Mouse (Mus musculus) monocyte, adult 5-6 weeks (primary cell): ENCODE measurements around the gene Galt. TPM values are rescaled to one million over a fixed set of nuclear protein-coding genes. Genes with fewer than 3 reads are reported as not detected.
"Not testable (repeated sequence)": the region's sequence is repeated elsewhere in the genome, so short reads cannot be mapped to it uniquely, and the experiment has no call there.

Source experiments
- ATAC-seq: fragments of 153-309, 156-312 bp; replicated peaks from 2 replicates; pipeline ENCODE4 v1.8.0; 2017; ENCODE audit warnings: mild to moderate bottlenecking; ENCODE audit not compliant: low TSS enrichment, insufficient number of reproducible peaks, severe bottlenecking, poor library complexity, low FRiP score
- total RNA-seq: library from RNA; stranded (forward); fragments of 200-1000, 200-491, 200-594 nt; gene quantifications from 3 replicates; pipeline ENCODE4 v1.2.3, GENCODE M21; 2017

Galt gene
- total RNA-seq, 1 experiment from 2014 or later = 30.4 TPM

- not testable (repeated sequence) for ATAC-seq
These were observed 8.1 kb downstream of the Galt start for GRCm38 (mm10) chr4:41763176-41763575.

GRCm38 (mm10) chr4:41767301-41767700 is 12.3 kb downstream of the Galt start:
- not testable (repeated sequence) for ATAC-seq

- not testable (repeated sequence) for ATAC-seq
These were observed 17.9 kb downstream of the Galt start for GRCm38 (mm10) chr4:41772946-41773345.

GRCm38 (mm10) chr4:41773502-41773901 is 18.5 kb downstream of the Galt start:
- not testable (repeated sequence) for ATAC-seq

GRCm38 (mm10) chr4:41774002-41774401 is 19.0 kb downstream of the Galt start, which contains the start of gene Ccl27a:
Gene Ccl27a (minus strand): TSS chr4:41774247.
- ATAC-seq = not testable (repeated sequence)

- ATAC-seq = not testable (repeated sequence)
These were observed 19.5 kb downstream of the Galt start for GRCm38 (mm10) chr4:41774506-41774905.

GRCm38 (mm10) chr4:41775840-41776239 is 20.8 kb downstream of the Galt start:
- not testable (repeated sequence) for ATAC-seq

GRCm38 (mm10) chr4:41781271-41781670 is 26.2 kb downstream of the Galt start:
- not testable (repeated sequence) for ATAC-seq

GRCm38 (mm10) chr4:41781748-41782485 is 26.9 kb downstream of the Galt start:
- ATAC-seq = not testable (repeated sequence)

- not testable (repeated sequence) for ATAC-seq
These were observed 27.7 kb downstream of the Galt start for GRCm38 (mm10) chr4:41782711-41783110.

GRCm38 (mm10) chr4:41783197-41783596 is 28.2 kb downstream of the Galt start:
- ATAC-seq = not testable (repeated sequence)

Other genes with a start within 250 kb of the Galt start
- 2.1 to 2.2 TPM in 2 of 3 replicates, not detected in the other for gene 1110017D15Rik, start 237.9 kb upstream of the Galt start, total RNA-seq
- gene Fam219a, start 185.7 kb upstream of the Galt start, total RNA-seq = 0.95 to 9.1 TPM (median 5.6 TPM) in 3 replicates
- not detected in 3 replicates for gene Dnaic1, start 185.5 kb upstream of the Galt start, total RNA-seq
- gene Enho, start 114.9 kb upstream of the Galt start, total RNA-seq = 0.49 to 0.75 TPM in 2 of 3 replicates, not detected in the other
- gene Cntfr, start 58.1 kb upstream of the Galt start, total RNA-seq = not detected in 3 replicates
- 25.4 to 27.9 TPM (median 27.7 TPM) in 3 replicates for gene Il11ra1, start 55.2 kb upstream of the Galt start, total RNA-seq
- 11.6 to 17.4 TPM (median 12.0 TPM) in 3 replicates for gene Rpp25l, start 41.7 kb upstream of the Galt start, total RNA-seq
- gene Dctn3, start 32.1 kb upstream of the Galt start, total RNA-seq = 122 to 157 TPM (median 150 TPM) in 3 replicates
- not detected in 3 replicates for gene Arid3c, start 24.1 kb upstream of the Galt start, total RNA-seq
- 21.7 to 22.0 TPM (median 22.0 TPM) in 3 replicates for gene Sigmar1, start 929 bp downstream of the Galt start, total RNA-seq
- gene Ccl27a, start 19.0 kb downstream of the Galt start, total RNA-seq = 3.3 to 3.6 TPM in 2 of 3 replicates, not detected in the other
- not detected in 3 replicates for gene Gm21541, start 148.4 kb downstream of the Galt start, total RNA-seq
- gene Gm20878, start 186.3 kb downstream of the Galt start, total RNA-seq = not detected in 3 replicates
- not detected in 3 replicates for gene Fam205a4, start 210.8 kb downstream of the Galt start, total RNA-seq